Mouse (Mus musculus): ENCODE results near the gene Mrpl33. TPM values are rescaled to one million over a fixed set of nuclear protein-coding genes. Genes with fewer than 3 reads are reported as not detected.

Mrpl33 gene
- 307 and 313 TPM in 2 replicates for polyA plus RNA-seq (2015; fragmentation: Nextera tagmentation; extraction: Ambion mirVana)

DNA sequence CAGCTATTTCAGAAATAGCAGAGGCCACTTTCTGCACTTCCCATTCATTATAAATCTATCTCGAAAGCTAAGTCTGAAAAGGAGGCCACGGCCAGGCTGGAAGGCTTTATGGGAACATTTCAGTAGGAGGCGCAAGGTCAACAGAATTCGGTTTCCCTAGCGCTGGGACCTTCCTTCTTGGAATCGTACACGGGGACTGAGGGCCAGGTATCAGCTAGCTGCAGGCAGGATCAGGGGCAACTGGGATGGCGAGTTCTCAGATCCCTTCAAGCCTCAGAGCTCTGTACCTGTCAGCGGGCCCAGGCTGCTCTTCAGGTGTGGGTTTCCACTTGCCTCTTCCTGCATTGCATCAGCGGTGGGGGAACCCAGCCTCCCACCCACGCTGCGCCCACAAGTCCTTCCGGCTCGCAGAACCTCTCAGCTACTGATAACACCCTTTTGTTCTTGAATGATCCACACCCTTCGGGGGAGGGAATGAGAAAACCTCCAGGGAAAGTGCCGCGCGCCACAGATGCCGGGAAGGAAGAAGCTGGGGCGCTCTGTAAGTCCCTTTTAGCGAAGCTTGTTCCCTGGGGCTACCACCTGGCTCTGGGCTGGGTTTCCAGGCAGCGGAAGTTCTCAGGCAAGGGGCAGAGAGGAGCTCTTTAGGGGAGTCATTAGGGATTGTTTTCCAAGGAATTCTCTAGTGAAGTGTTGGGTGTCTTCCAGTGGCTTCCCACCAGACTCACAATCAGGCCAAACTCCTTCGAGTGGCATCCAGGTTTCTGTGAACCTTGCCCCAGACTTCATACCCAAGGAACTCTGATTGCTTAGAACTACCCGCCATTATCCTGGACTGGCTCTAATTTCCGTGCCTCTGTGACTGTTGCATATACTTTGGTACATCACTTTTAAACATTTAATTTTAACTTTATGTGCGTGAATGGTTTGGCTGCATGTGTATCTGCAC is at the start of gene Mrpl33:
Mrpl33 (plus strand) TSS at position 455 of the 949 bp plus-strand sequence.
- Histone ChIP-seq H3K4me3 (ENCODE audit: low read depth, low read length) (peak within 1 kb of the TSS; percentile 22), H3K4me2 (replicated peaks; ENCODE audit: low read depth, low read length) (peak within 1 kb of the TSS; percentile 58), H3K27me3 (replicated peaks; ENCODE audit: insufficient read depth, low read length) (no peaks in the 10 kb centered on the region), H3K27ac (ENCODE audit: low read length) (peak within 1 kb of the TSS; percentile 68), H3K9me3 (ENCODE audit: low read length) (no peaks in the 10 kb centered on the region), H3K9ac (replicated peaks; ENCODE audit: low read depth) (peak within 1 kb of the TSS; percentile 3; the same call in 1 of the 2 replicates), H3K4me1 (ENCODE audit: insufficient read depth, low read depth, low read length) (0 out of 2 replicates have a peak, but pooled peaks cover 3% of the 10 kb centered on the region), H3K36me3 (ENCODE audit: insufficient read depth, low read length) (no peaks in the 10 kb centered on the region)
- WGBS: 8% methylated on average over 26 of the region's 26 CpGs
- ATAC-seq (peak; percentile 84), DNase-seq (ENCODE audit: low spot score) (peak; percentile 84)
- TF ChIP-seq EP300 (IDR thresholded peaks at IDR 0.05) (no peak), CTCF (IDR thresholded peaks at IDR 0.05) (peak; percentile 60)

DNA sequence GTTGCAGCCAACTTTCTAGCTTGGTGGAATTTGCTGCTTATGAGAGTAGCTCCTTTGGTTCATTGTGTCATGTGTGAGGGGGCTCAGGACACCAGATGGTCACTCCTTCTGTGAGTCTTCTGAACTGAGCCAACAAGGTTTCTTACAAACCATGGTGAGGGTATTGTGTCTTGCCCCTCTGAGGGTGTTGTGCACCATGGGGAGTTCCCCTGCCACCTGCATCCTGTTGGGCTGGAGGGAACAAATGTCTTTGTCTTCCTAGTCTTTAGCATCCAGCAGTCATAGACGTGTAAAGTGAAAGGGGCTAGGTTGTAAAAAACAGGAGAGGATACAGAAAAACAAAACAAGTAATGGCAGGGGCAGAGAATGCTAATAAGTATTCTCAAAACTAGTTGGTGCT is 37.3 kb upstream of the Mrpl33 start:
- H3K9ac ChIP-seq (replicated peaks; ENCODE audit: low read depth): no peak overlapping the region
- no peak overlapping the region for H3K4me3 ChIP-seq (ENCODE audit: low read depth, low read length)
- no peak for DNase-seq (ENCODE audit: low spot score)
- H3K4me1 ChIP-seq (ENCODE audit: insufficient read depth, low read depth, low read length): peaks cover 4% of the 10 kb centered on the region; the same call in 1 of the 2 replicates
- peaks cover 10% of the 10 kb centered on the region; the same call in 1 of the 2 replicates for H3K36me3 ChIP-seq (ENCODE audit: insufficient read depth, low read length)
- no peaks in the 10 kb centered on the region for H3K9me3 ChIP-seq (ENCODE audit: low read length)
- 41% methylated on average over 1 of the region's 1 CpGs for WGBS
- H3K27ac ChIP-seq (ENCODE audit: low read length): no peak overlapping the region
- no peaks in the 10 kb centered on the region for H3K27me3 ChIP-seq (replicated peaks; ENCODE audit: insufficient read depth, low read length)
- no peak overlapping the region for H3K4me2 ChIP-seq (replicated peaks; ENCODE audit: low read depth, low read length)
- TF ChIP-seq EP300 (IDR thresholded peaks at IDR 0.05): no peak
- TF ChIP-seq CTCF (IDR thresholded peaks at IDR 0.05): no peak
- no peak for ATAC-seq

GRCm38 (mm10) chr5:31560352-31560751 is 36.4 kb upstream of the Mrpl33 start:
- peaks cover 4% of the 10 kb centered on the region; the same call in 1 of the 2 replicates for H3K4me1 ChIP-seq (ENCODE audit: insufficient read depth, low read depth, low read length)
- H3K9me3 ChIP-seq (ENCODE audit: low read length): no peaks in the 10 kb centered on the region
- no peak for TF ChIP-seq EP300 (IDR thresholded peaks at IDR 0.05)
- no peak for TF ChIP-seq CTCF (IDR thresholded peaks at IDR 0.05)
- peaks cover 10% of the 10 kb centered on the region; the same call in 1 of the 2 replicates for H3K36me3 ChIP-seq (ENCODE audit: insufficient read depth, low read length)
- H3K4me2 ChIP-seq (replicated peaks; ENCODE audit: low read depth, low read length): no peak overlapping the region
- no peak overlapping the region for H3K9ac ChIP-seq (replicated peaks; ENCODE audit: low read depth)
- ATAC-seq: no peak
- WGBS: 96% methylated on average over 2 of the region's 2 CpGs
- H3K27ac ChIP-seq (ENCODE audit: low read length): no peak overlapping the region
- H3K4me3 ChIP-seq (ENCODE audit: low read depth, low read length): no peak overlapping the region
- no peak for DNase-seq (ENCODE audit: low spot score)
- no peaks in the 10 kb centered on the region for H3K27me3 ChIP-seq (replicated peaks; ENCODE audit: insufficient read depth, low read length)

DNA sequence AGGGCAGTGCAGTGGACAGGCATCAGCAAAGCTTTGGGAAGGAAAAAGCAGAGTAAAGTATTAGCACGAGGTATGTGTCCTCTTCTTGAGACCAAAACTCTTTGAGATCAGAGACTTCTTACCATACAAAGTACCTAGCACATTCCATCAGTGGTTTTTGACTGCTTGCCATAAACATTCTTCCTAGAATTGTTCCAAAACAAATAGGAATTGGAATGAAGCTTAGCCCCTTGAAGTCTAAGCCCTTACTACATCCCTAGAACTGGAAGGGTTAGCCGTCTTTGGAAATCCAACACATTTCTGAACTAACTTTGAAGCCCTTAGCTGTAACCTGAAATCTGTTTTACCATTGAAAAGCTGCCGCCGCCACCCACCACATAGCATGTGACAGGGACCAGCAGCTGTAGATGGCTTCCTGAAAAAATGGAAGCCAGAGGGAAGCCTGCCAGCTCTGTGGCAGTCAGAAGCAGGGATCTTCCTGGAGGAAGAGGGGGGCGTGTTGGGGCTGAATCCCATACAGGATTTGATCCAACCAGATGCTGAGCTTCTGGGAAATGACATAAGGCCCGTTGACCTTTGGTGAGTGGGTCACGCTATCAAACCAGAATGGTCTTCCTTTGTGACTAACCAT is 34.6 kb upstream of the Mrpl33 start:
- Histone ChIP-seq H3K36me3 (ENCODE audit: insufficient read depth, low read length) (0 out of 2 replicates have a peak, but pooled peaks cover 5% of the 10 kb centered on the region), H3K9ac (replicated peaks; ENCODE audit: low read depth) (no peak overlapping the region), H3K27me3 (replicated peaks; ENCODE audit: insufficient read depth, low read length) (no peaks in the 10 kb centered on the region), H3K27ac (ENCODE audit: low read length) (peak overlapping the region; percentile 71), H3K4me3 (ENCODE audit: low read depth, low read length) (no peak overlapping the region), H3K4me1 (ENCODE audit: insufficient read depth, low read depth, low read length) (peaks cover 4% of the 10 kb centered on the region; the same call in 1 of the 2 replicates), H3K9me3 (ENCODE audit: low read length) (no peaks in the 10 kb centered on the region), H3K4me2 (replicated peaks; ENCODE audit: low read depth, low read length) (no peak overlapping the region)
- TF ChIP-seq CTCF (IDR thresholded peaks at IDR 0.05) (no peak), EP300 (IDR thresholded peaks at IDR 0.05) (peak; percentile 40)
- WGBS: 44% methylated on average over 7 of the region's 7 CpGs
- peak; percentile 71 for DNase-seq (ENCODE audit: low spot score)
- ATAC-seq: peak; percentile 58

- Histone ChIP-seq H3K36me3 (ENCODE audit: insufficient read depth, low read length) (no peaks in the 10 kb centered on the region), H3K27me3 (replicated peaks; ENCODE audit: insufficient read depth, low read length) (no peaks in the 10 kb centered on the region), H3K4me3 (ENCODE audit: low read depth, low read length) (no peak overlapping the region), H3K4me2 (replicated peaks; ENCODE audit: low read depth, low read length) (no peak overlapping the region), H3K27ac (ENCODE audit: low read length) (0 out of 2 replicates have a peak overlapping the region, but pooled peaks have one; percentile 71), H3K9ac (replicated peaks; ENCODE audit: low read depth) (no peak overlapping the region), H3K4me1 (ENCODE audit: insufficient read depth, low read depth, low read length) (peaks cover 4% of the 10 kb centered on the region; the same call in 1 of the 2 replicates), H3K9me3 (ENCODE audit: low read length) (no peaks in the 10 kb centered on the region)
- TF ChIP-seq EP300 (IDR thresholded peaks at IDR 0.05) (no peak), CTCF (IDR thresholded peaks at IDR 0.05) (peak; percentile 98)
- ATAC-seq (peak; percentile 32), DNase-seq (ENCODE audit: low spot score) (peak; percentile 94)
- 8% methylated on average over 6 of the region's 6 CpGs for WGBS
Measured at GRCm38 (mm10) chr5:31563496-31563895, 33.2 kb upstream of the Mrpl33 start.

GRCm38 (mm10) chr5:31563905-31564304 is 32.8 kb upstream of the Mrpl33 start:
- 36% methylated on average over 7 of the region's 7 CpGs for WGBS
- DNase-seq (ENCODE audit: low spot score) (no peak), ATAC-seq (no peak)
- TF ChIP-seq CTCF (IDR thresholded peaks at IDR 0.05) (no peak), EP300 (IDR thresholded peaks at IDR 0.05) (no peak)
- Histone ChIP-seq H3K4me1 (ENCODE audit: insufficient read depth, low read depth, low read length) (peaks cover 4% of the 10 kb centered on the region; the same call in 1 of the 2 replicates), H3K27me3 (replicated peaks; ENCODE audit: insufficient read depth, low read length) (no peaks in the 10 kb centered on the region), H3K9me3 (ENCODE audit: low read length) (no peaks in the 10 kb centered on the region), H3K9ac (replicated peaks; ENCODE audit: low read depth) (no peak overlapping the region), H3K4me2 (replicated peaks; ENCODE audit: low read depth, low read length) (no peak overlapping the region), H3K36me3 (ENCODE audit: insufficient read depth, low read length) (no peaks in the 10 kb centered on the region), H3K27ac (ENCODE audit: low read length) (0 out of 2 replicates have a peak overlapping the region, but pooled peaks have one; percentile 71), H3K4me3 (ENCODE audit: low read depth, low read length) (no peak overlapping the region)

All from lung, postnatal 0 days (tissue).